Mouse (Mus musculus) 3134 (cell line): ENCODE data around the gene Gm11937.
"Not testable (repeated sequence)": the region's sequence is repeated elsewhere in the genome, so short reads cannot be mapped to it uniquely, and the experiment has no call there.

Experiments used
- DNase-seq: peaks from one replicate; pipeline ENCODE4 v3.0.0-alpha.2; 2011; ENCODE audit warnings: low spot score; ENCODE audit not compliant: insufficient read length; ENCODE audit errors: extremely low read depth

The Gm11937 gene

DNA sequence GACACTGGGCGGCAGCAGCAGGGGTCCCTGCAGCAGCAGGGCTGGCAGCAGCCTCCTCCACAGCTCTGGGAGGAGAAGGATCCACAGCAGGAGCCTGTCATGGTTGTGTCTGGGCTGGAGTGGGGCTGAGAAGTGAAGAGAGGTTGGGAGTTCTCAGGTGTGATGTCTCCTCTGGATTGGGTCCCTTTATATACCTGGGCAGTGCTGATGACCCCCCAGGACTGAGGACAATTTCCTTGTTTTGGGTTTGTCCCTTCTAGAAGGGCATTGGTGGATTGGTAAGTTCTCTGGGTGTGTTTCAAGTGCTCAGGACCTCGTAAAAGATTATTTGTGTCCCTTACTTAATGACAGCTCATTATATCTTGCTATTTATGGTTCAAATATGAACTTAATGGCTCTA lies at the start of gene Gm11937:
Gene Gm11937, minus strand, starts transcription at position 101 of the 400 bp plus-strand sequence.
- not testable (repeated sequence) for DNase-seq

DNA sequence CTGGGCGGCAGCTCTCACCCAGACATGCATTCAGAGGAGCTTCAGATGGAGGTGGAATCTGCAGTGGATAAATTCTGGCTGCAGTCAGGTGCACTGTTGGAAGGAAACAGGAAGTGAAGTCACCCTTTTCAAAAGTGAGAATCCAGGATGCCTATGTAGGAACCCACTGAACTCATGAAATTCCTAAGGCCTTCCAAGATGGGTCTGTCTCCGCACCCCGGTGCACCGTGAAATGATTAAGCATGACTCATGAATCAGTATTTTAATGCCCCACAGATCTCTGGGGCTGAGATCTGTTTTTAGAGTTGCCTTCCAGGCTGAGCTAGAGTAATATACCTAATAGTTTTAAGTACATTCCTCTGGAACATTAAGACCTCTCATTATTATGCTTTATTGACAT lies 49.3 kb upstream of the Gm11937 start:
- DNase-seq: peak; percentile 73

DNA sequence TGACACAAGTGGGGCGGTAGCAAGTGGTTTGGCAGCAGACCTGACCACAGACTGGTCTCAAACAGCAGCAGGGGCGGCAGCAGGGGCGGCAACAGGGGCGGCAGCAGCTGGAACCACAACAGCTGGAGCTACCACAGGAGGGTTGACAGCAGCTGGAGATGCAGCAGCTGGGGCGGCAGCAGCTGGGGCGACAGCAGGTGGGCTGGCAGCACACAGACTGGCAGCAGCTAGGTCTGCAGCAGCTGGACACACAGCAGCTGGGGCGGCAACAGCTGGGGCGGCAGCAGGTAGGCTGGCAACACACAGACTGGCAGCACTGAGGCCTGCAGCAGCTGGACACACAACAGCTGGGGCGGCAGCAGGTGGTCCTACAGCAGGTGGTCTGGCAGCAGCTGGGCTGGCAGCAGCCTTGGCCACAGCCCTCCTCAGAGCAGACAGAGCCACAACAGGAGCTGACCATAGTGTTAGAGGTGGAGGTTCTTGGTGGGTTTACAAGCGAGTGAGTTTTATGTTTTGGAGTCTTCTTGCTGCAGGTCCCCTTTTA lies 48.5 kb upstream of the Gm11937 start, which contains the start of gene Gm11563:
Gene Gm11563, minus strand, starts transcription at position 494 of the 544 bp plus-strand sequence.
- DNase-seq: peak; percentile 71

DNA sequence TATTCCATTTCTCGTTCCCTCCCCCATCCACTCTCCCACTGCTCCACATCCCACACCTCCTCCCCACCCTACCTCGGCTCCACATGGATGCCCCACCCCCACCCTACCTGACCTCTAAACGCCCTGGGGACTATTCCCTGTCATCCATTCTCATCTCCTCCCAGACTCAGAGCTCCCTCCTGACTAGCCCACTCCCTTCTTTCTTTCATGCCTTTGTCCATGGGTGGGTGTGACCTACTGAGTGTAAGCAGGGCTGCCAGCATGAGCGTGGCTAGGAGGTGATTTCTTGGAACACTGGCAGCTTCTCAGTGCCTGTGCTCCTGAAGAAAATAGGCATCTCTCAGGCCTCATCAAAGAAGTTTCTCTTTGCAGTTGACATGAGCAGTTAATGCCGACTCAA lies 47.1 kb upstream of the Gm11937 start:
- DNase-seq: no peak

DNA sequence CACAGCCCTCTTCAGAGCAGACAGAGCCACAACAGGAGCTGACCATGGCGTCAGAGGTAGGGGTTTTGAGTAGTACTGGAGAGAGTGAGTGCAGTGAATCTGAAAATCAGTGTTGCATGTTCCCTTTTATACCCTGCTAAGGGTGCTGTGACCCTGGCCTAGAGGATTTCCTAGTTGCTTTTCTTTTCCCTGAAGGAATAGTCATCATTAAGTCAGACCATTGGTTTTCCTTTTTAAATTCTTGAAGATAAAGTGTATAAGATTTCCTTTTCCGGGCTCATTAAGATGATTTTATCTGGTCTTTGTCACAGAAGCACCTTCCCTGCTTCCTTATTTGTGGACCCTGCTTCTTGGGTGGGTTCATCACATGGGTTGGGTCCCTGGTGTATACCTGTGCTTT lies 40.1 kb upstream of the Gm11937 start, which contains the start of gene Gm11555:
Gene Gm11555, minus strand, starts transcription at position 101 of the 400 bp plus-strand sequence.
- DNase-seq: no peak

DNA sequence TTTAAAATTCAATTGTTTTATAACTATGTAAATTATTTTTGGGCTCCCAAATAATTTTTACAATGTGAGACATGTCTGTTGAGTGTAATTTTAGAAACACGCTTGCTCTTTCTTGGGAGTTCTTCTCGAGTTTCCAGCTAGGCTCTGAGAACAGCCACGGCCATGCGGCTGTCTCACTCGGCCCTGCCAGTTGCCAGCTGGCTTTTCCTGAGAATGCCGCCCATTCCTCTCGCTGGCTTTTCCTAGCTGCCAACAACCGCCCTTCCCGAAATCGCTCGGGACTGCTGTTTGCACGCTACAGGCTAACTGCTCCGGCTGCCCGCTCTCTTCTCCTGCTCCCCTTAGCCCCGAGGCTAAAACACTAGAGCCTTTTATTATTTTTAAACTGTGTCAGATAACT lies 36.5 kb upstream of the Gm11937 start:
- DNase-seq: no peak

DNA sequence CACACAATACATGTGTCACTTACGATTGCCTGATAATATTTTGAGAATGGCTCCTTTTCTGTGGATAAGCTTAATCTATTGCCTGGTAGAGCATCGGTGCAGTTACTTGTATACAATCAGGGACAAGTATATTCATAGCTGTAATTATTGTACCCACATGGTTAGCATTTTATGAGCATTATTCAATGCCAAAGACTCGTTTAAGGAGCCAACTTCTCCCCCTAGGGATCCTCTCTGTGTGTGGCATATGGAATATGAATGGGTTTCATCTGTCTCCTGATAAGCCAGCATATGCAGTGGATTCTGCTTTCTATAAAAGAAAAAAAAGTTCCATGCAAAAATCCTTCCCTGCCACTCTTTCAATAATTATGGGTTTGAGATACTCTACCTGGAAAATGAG lies 34.4 kb upstream of the Gm11937 start:
- DNase-seq: no peak

DNA sequence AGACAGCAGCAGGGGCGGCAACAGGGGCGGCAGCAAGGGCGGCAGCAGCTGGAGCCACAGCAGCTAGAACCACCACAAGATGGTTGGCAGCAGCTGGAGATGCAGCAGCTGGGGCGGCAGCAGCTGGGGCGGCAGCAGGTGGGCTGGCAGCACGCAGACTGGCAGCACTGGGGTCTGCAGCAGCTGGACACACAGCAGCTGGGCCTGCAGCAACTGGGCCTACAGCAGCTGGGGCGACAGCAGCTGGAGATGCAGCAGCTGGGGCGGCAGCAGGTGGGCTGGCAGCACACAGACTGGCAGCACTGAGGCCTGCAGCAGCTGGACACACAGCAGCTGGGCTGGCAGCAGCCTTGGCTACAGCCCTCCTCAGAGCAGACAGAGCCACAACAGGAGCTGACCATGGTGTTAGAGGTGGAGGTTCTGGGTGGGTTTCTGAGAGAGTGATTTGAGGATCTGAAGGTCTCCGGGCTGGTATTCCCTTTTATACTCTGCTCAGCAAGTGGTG lies 33.7 kb upstream of the Gm11937 start, which contains the start of gene Krtap4-7:
Gene Krtap4-7, minus strand, starts transcription at position 455 of the 505 bp plus-strand sequence.
- DNase-seq: not testable (repeated sequence)

DNA sequence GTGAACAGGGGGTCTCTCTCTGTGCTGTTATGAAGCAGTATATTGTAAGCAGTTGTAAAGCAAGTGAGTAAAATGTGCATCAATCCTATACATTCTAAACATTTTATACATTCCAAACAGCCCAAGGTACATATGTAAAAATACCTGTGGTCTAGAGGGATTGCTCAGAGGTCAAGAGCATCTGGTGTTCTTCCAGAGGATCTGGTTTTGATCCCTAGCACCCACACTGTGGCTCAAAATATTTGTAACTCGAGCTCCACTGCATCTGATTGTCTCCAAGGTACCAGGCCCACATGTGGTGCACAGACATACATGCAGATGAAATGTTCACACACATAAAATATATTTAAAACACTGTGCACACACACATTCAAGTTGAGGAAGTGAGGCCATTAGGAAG lies 30.9 kb upstream of the Gm11937 start:
- no peak for DNase-seq

DNA sequence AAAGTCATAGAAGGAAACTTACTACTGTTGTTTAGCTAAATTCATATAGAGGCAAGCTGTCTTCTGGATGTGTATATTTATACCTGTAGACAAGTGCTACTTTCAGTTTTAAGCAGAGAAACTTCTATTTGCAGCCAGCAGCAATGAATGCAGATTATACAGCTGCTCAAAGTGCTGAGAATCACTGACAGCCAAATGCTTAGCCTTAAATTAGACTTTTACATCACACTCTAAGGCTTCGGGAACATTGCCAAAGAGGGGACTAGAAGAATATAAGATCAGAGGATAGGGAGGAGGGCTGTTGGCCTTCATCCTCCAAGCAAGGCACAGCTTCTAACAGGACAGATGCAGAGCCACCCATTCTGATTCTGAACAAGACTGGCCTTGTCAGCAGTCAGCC lies 27.1 kb upstream of the Gm11937 start:
- DNase-seq: no peak

DNA sequence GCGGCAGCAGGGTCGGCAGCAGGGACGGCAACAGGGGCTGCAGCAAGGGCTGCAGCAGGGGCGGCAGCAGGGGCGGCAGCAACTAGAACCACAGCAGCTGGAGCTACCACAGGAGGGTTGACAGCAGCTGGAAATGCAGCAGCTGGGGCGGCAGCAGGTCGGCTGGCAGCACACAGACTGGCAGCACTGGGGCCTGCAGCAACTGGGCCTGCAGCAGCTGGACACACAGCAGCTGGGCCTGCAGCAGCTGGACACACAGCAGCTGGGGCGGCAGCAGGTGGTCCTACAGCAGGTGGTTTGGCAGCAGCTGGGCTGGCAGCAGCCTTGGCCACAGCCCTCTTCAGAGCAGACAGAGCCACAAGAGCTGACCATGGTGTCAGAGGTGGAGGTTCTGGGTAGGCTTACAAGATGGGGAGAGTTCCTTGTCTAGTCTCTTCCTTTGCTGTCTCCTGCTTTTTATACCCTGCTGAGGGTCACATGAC lies 24.7 kb upstream of the Gm11937 start, which contains the start of gene Krtap4-2:
Gene Krtap4-2, minus strand, starts transcription at position 432 of the 482 bp plus-strand sequence.
- peak; percentile 27 for DNase-seq

DNA sequence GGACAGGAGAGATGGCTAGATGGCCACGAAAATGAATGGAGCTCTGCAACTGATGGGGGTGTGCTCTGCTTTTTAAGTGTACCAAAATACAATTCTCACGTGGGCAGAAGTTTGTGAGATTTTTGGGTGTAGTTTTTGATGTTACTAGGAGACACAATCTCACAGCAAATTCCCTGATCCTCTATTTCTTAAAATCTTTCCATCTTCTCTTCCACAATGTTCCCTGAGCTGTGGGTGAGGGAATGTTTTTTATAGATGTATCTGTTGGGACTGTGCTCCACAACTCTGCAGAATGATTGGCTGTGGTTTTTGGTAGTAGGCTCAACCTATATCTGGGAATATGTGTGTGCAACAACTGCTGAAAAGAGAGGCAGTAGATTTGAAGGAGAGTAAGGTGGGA lies 23.3 kb upstream of the Gm11937 start:
- no peak for DNase-seq

DNA sequence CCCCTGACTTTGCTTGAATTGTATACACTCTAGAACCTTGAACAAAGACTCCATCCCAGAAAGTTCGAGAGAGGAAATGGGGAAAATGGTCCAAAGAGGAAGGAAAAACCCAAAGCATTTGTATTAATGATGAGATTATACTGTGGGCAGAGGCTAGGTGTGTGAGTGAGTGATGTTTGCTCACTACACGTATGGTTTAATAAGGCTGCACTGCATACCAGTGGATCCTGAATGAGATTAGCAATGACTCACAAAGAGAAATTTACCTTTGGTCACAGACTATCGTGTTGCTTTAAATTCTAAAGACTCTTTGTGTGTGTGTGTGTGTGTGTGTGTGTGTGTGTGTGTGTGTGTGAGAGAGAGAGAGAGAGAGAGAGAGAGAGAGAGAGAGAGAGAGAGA lies 20.9 kb upstream of the Gm11937 start:
- no peak for DNase-seq

DNA sequence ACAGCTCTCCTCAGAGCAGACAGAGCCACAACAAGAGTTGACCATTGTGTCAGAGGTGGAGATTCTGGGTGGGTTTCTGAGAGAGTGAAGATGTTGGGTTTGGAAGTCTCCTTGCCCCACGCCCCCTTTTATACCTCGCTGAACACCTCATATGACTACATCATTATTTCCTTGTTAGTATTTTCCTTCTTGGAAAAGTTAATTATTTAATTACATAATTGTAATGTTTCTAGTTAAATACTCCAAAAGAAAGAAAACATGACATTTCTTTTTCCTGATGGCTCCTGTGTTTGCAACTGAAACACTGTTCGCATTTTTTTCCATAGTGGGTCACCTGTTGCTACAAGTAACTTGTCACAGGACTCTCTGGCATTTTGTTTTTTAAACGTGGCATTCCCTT lies 18.1 kb upstream of the Gm11937 start, which contains the start of gene Krtap4-1:
Gene Krtap4-1, minus strand, starts transcription at position 101 of the 400 bp plus-strand sequence.
- DNase-seq: no peak

DNA sequence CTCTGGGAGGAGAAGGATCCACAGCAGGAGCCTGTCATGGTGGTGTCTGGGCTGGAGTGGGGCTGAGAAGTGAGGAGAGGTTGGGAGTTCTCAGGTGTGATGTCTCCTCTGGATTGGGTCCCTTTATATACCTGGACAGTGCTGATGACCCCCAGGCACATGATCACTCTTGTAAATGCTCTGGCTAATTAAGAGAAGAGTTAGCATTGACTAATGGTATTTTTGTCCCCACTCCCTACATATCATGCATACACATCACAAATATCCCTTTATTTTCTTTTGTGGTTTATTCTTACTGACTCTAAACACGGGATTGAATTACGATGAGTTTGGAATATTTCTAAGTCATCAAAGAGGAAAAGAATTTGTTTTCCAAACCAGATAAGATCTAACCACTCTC lies 10.3 kb upstream of the Gm11937 start, which contains the start of gene Gm11562:
Gene Gm11562, minus strand, starts transcription at position 101 of the 400 bp plus-strand sequence.
- no peak for DNase-seq

DNA sequence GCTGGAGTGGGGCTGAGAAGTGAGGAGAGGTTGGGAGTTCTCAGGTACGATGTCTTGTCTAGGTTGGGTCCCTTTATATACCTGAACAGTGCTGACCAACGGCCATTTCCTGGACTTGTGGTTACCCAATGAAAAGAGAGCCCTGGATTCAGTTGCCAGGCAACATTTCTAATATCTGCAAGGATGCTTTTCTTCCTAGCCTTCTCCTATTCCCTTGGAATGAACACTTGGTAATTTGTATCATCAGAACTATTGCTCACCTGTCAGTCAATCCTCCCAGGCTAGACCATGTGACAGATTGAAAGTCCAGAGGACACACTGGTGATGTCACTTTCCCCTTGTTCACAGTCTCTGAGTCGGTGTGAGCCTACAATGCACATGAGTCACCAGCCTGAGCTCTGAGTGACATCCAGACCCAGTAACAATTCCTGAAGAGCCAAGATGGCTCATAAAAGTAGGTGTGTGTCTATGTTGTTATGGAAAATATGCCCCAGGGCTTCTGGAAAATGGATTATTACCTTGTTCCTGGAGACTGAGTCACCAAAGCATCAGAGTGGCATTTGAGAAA lies 4.9 kb upstream of the Gm11937 start, which contains the start of gene Krtap2-4:
Gene Krtap2-4, minus strand, starts transcription at position 51 of the 568 bp plus-strand sequence.
- DNase-seq: peak; percentile 28

DNA sequence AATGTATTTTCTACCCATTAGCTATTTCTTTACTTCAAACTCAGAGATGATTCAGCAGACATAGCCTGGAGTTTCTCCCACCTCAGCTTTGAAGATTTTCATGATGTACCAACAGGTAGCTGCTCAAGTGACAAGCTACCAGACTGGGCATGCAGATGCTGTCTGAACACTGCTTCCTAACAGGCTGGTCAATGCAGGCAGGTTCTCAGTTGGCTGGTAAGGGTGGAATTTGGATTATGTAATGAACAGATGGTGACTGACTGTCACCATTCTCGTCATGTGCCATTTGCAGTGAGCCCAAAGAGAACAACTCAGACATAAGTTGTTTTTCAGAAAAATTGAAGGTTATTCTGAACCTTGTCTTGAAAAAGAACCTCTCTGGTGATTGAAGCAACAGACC lies 863 bp downstream of the Gm11937 start:
- no peak for DNase-seq

DNA sequence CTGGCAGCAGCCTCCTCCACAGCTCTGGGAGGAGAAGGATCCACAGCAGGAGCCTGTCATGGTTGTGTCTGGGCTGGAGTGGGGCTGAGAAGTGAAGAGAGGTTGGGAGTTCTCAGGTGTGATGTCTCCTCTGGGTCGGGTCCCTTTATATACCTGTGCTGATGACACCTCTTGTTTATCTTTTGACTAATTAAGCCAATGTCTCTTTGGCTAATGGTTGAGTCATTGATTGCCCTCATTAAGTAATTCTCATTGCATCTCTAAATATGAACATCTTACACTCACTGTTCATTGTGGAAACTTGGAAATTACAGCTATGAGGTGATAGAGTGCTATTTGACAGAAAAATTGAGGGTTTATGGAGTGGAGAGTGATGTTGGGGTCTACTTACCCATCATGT lies 6.8 kb downstream of the Gm11937 start, which contains the start of gene Gm11938:
Gene Gm11938, minus strand, starts transcription at position 101 of the 400 bp plus-strand sequence.
- DNase-seq: not testable (repeated sequence)

DNA sequence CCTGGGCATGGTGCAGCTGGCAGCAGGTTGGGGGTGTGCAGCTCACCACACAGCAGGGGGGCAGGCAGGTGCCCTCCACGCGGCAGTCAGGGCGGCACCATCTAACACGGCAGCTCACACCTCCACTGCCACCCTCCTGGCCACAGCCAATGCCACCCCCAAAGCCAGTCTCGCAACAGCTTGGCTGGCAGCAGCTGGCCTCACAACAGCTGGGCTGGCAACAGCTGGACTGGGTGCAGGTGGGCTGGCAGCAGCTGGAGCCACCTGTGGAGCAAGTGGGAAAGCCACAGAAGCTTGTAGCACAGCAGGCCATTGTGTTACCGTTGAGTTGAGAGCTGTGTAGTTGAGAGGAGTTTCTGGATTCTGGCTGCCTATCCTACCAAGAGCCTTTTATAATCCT lies 12.2 kb downstream of the Gm11937 start, which contains the start of gene Krtap9-3:
Gene Krtap9-3, minus strand, starts transcription at position 364 of the 400 bp plus-strand sequence.
- peak; percentile 11 for DNase-seq

DNA sequence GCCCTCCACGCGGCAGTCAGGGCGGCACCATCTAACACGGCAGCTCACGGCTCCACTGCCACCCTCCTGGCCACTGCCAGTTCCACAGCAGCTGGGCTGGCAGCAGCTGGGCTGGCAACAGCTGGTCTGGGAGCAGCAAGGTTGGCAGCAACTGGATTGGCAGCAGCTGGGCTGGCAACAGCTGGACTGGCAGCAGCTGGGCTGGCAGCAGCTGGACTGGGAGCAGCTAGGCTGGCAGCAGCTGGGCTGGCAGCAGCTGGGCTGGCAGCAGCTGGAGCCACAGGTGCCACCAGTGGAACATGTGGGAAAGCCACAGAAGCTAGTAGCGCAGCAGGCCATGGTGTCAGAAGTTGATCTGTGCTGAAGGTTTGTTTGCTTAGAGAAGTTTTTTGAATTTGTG lies 19.0 kb downstream of the Gm11937 start, which contains the start of gene Krtap1-3:
Gene Krtap1-3, minus strand, starts transcription at position 359 of the 400 bp plus-strand sequence.
- peak; percentile 39 for DNase-seq

DNA sequence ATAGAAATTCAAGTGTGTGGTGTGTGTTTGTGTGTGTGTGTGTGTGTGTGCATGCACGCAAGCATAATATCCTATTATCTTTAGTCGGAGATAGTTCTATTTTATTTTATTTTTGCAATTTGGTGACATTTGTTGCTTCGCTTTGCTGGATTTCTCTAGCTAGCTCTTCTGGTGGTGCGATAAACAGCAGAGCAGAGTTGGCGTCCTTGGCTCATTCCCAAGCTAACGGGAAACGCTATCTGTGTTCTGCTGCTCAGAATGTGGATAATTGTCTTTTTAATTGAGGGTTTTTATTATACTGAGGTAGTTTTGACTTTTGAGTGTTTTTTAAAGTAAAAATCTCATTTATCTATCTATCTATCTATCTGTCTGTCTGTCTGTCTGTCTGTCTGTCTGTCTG lies 24.9 kb downstream of the Gm11937 start:
- DNase-seq: no peak
